Mouse (Mus musculus) embryonic stem cell, embryonic (primary cell): ENCODE measurements at regions not wholly inside any gene's neighbourhood (a gene's known extent, or its start where the extent isn't known, plus 50 kb on each side); places are given as distances from the start of the nearest gene placed in this dataset.

ENCODE experiments used
- CTCF ChIA-PET, 4 experiments: fragments of 300-600 bp in 2 of 4; fragments of 350-600 bp in 2 of 4; sonication (Branson Sonifier 250); formaldehyde crosslinking; loops; one replicate each; lab custom pipeline; 2022; ENCODE audit warnings: inconsistent platforms in 2 of 4; lab: Charles Lee
- POLR2A ChIA-PET, 4 experiments: fragments of 300-600 bp in 2 of 4; fragments of 350-600 bp in 2 of 4; sonication (Branson Sonifier 250); formaldehyde crosslinking; loops; one replicate each; lab custom pipeline; 2022; ENCODE audit warnings: antibody characterized with exemption in 4 of 4, inconsistent platforms in 1 of 4; lab: Charles Lee

- ChIA-PET CTCF (interaction anchor here in 2 of 4 experiments (0.6 to 0.8 kb wide), 2 partner anchors 69 to 71 kb away, joined by 3 to 11 read pairs; no protein-coding TSS in a partner anchor), POLR2A (interaction anchor here in 1 of 4 experiments (0.7 to 1.5 kb wide), 2 partner anchors 16 to 28 kb away, joined by 4 to 5 read pairs; no protein-coding TSS in a partner anchor)
Measured at GRCm38 (mm10) chr7:49704635-49705034, 54.3 kb upstream of the Htatip2 start.

GRCm38 (mm10) chr7:49700734-49701133 lies 58.2 kb upstream of the Htatip2 start:
- CTCF ChIA-PET: interaction anchor here in 2 of 4 experiments (0.6 to 1.2 kb wide), 2 partner anchors 84 to 271 kb away, joined by 3 to 4 read pairs; no protein-coding TSS in a partner anchor
- POLR2A ChIA-PET: interaction anchor here in 2 of 4 experiments (0.8 to 1.6 kb wide), 6 partner anchors 9 to 24 kb away, joined by 3 to 7 read pairs (median 3); no protein-coding TSS in a partner anchor

- ChIA-PET POLR2A (interaction anchor here in 2 of 4 experiments (0.8 kb wide), 3 partner anchors 14 to 23 kb away, joined by 3 read pairs; no protein-coding TSS in a partner anchor), CTCF (interaction anchor here in 1 of 4 experiments (1.2 kb wide), 1 partner anchor 83 kb away, joined by 3 read pairs; no protein-coding TSS in a partner anchor)
Measured at GRCm38 (mm10) chr7:49700024-49700390, 58.9 kb upstream of the Htatip2 start.

DNA sequence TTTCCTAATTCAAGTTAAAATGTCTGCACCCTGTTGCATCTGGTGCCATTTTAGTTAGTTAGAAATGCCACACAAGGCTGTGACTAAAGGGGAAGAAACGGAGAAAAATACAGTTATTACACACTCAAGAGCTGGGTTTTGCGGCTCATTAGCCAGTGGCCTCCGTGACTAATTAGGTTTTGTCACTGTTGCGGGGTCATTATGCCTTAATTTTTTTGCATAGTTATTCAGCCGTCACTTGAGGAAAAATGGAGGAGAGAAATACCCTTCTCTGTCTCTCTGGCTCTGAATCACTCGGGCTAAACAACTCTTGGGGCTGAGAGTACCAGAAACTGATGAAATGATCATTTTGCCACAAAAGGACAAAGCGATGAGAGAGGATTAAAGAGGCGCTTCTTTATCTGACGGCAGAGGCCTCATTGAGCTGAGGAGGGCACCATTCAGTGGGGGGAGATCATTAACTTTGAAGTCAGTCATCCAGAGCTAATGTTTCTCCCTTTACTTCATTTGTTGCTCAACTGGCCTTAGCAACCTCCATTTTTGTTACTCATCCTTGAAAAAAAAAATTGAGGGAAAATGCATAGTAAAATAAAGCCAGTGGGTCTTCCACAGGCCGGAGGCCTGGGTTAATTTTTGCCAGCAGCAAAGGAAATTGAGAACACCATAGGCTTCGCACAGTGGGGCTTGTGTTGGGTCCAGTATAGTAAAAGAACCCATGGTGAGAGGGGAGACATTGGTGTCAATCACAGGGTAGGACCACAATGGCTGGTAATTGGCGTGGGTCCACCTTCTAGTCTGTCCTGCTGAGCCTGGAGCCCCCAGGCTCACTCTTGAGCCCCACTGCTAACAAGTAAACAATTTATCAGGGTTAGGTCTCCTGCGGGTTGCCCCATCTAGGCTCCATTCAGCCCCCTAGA lies 59.5 kb upstream of the Htatip2 start:
- ChIA-PET POLR2A (interaction anchor here in 2 of 4 experiments (0.8 kb wide), 3 partner anchors 15 to 22 kb away, joined by 3 read pairs; no protein-coding TSS in a partner anchor), CTCF (no interaction called here)

DNA sequence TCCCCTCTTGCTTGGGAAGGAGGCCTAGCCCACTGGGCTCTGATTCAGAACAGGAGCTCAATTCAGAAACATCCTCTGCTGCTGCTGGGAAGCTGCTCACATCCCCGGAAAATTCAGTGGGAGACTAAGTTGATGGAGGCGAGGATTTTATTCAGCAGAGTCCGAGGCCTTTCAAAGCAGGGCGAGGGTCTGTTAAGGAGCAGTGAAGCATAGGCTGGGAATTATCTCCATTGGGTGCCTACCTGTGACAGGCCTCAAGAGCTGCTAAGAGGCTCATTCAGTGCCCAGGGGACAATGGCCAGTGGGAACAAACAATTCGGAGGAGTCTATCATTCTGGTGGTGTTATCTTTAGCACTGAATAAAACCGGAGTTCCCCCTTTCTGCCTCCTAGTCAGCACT lies 59.6 kb upstream of the Dbx1 start:
- ChIA-PET CTCF (interaction anchor here in 1 of 4 experiments (0.5 kb wide), 1 partner anchor 80 kb away, joined by 13 read pairs; no protein-coding TSS in a partner anchor), POLR2A (no interaction called here)

DNA sequence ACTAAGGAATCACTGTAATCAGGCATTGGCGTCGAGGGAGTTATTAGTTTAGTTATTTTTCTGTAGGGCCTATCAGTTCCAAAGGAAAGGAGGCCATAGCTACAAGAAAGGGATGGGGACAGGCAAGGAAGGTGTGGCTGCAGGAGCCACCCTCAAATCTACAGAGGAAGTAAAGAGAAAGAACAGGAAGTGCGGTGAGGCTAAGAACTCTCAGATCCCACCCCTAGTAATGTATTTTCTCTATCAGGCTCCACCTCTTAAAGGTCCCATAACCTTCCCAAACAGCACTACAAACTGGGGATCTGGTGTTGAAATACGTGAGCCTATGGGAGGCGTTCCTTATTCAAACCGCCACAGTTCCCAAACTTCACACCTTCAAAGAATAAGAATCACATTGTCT lies 52.9 kb upstream of the Dbx1 start:
- ChIA-PET POLR2A (interaction anchor here (0.6 to 3.9 kb wide), 19 partner anchors 10 to 1541 kb away, joined by 3 to 20 read pairs (median 4); no protein-coding TSS in a partner anchor), CTCF (interaction anchor here (0.6 to 1.2 kb wide), 5 partner anchors 54 to 598 kb away, joined by 3 to 10 read pairs (median 5); no protein-coding TSS in a partner anchor)

GRCm38 (mm10) chr7:49688521-49689399 lies 52.1 kb upstream of the Dbx1 start:
- ChIA-PET CTCF (interaction anchor here (0.6 to 1.6 kb wide), 11 partner anchors 10 to 608 kb away, joined by 3 to 10 read pairs (median 4); no protein-coding TSS in a partner anchor), POLR2A (interaction anchor here (0.6 to 3.9 kb wide), 24 partner anchors 9 to 1542 kb away, joined by 3 to 20 read pairs (median 4); no protein-coding TSS in a partner anchor)

GRCm38 (mm10) chr7:49687658-49688376 lies 51.2 kb upstream of the Dbx1 start:
- ChIA-PET POLR2A (interaction anchor here in 3 of 4 experiments (0.6 to 3.9 kb wide), 9 partner anchors 9 to 152 kb away, joined by 3 to 20 read pairs (median 4); no protein-coding TSS in a partner anchor), CTCF (interaction anchor here in 2 of 4 experiments (0.7 to 1.6 kb wide), 2 partner anchors 9 to 225 kb away, joined by 5 to 11 read pairs; no protein-coding TSS in a partner anchor)

GRCm38 (mm10) chr7:49686992-49687391 lies 50.3 kb upstream of the Dbx1 start:
- POLR2A ChIA-PET: interaction anchor here in 2 of 4 experiments (0.6 to 3.9 kb wide), 4 partner anchors 10 to 89 kb away, joined by 3 to 20 read pairs (median 4); no protein-coding TSS in a partner anchor
- CTCF ChIA-PET: interaction anchor here in 3 of 4 experiments (0.7 to 0.9 kb wide), 3 partner anchors 45 to 225 kb away, joined by 3 to 11 read pairs (median 4); no protein-coding TSS in a partner anchor
